Mouse (Mus musculus): Measurements from ENCODE around the gene Zfp664. TPM values are rescaled to one million over a fixed set of nuclear protein-coding genes. Genes with fewer than 3 reads are reported as not detected.

Zfp664 gene
- total and polyA plus RNA-seq, 2 experiments = 5.3 to 12.2 TPM

DNA sequence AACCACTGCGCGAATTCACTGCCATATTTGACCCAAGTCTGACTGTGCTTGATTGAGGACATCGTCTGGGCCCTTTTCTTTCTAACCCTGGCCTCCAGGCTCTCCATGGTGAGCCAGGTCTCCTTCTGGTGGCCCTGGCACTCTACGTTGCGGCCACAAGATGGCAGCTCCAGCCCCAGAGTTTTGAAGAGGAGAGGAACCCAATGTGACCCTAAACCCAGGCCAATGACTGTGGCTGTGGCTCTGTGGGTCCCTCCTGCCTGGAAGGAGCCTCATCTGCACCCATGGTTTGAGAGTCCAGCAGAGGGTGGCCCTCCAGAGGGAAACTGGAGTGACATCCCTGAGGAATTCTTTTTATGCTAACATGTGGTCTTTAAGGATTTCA lies 67.6 kb downstream of the Zfp664 start:
- no peak for DNase-seq (ENCODE audit: extremely low read depth, low read depth, low spot score)

GRCm38 (mm10) chr5:124930603-124931002 lies 68.1 kb downstream of the Zfp664 start:
- TF ChIP-seq POLR2A (IDR thresholded peaks at IDR 0.05; ENCODE audit: extremely low read depth, insufficient read depth, low read length) = no peak
- no peak for TF ChIP-seq CTCF (IDR thresholded peaks at IDR 0.05; ENCODE audit: low read depth, low read length)
- Histone ChIP-seq H3K4me1 (ENCODE audit: control insufficient read depth, insufficient read depth, low read length) (no peaks in the 10 kb centered on the region), H3K27me3 (ENCODE audit: control insufficient read depth, insufficient read depth, low read length) (no peaks in the 10 kb centered on the region), H3K27ac (replicated peaks; ENCODE audit: insufficient read depth, low read depth, low read length) (no peak overlapping the region), H3K36me3 (ENCODE audit: control insufficient read depth, insufficient read depth, low read length) (no peaks in the 10 kb centered on the region), H3K9ac (ENCODE audit: low read depth, low read length) (no peak overlapping the region), H3K4me3 (ENCODE audit: insufficient read depth, low read depth, low read length) (no peak overlapping the region), H3K79me2 (ENCODE audit: control insufficient read depth, insufficient read depth, low read length) (no peaks in the 10 kb centered on the region)
- no peak for DNase-seq (ENCODE audit: extremely low read depth, low read depth, low spot score)
- 71% methylated on average over 9 of the region's 9 CpGs for WGBS

More for the DNA sequence above, 67.6 kb downstream of the Zfp664 start:
- 67% methylated on average over 5 of the region's 5 CpGs for WGBS
- no peak overlapping the region for H3K4me3 ChIP-seq (ENCODE audit: insufficient read depth, low read depth, low read length)
- no peaks in the 10 kb centered on the region for H3K79me2 ChIP-seq (ENCODE audit: control insufficient read depth, insufficient read depth, low read length)
- no peaks in the 10 kb centered on the region for H3K4me1 ChIP-seq (ENCODE audit: control insufficient read depth, insufficient read depth, low read length)
- H3K36me3 ChIP-seq (ENCODE audit: control insufficient read depth, insufficient read depth, low read length) = no peaks in the 10 kb centered on the region
- H3K9ac ChIP-seq (ENCODE audit: low read depth, low read length) = no peak overlapping the region
- no peak overlapping the region for H3K27ac ChIP-seq (replicated peaks; ENCODE audit: insufficient read depth, low read depth, low read length)
- peak; percentile 53 for TF ChIP-seq CTCF (IDR thresholded peaks at IDR 0.05; ENCODE audit: low read depth, low read length)
- TF ChIP-seq POLR2A (IDR thresholded peaks at IDR 0.05; ENCODE audit: extremely low read depth, insufficient read depth, low read length) = no peak
- no peaks in the 10 kb centered on the region for H3K27me3 ChIP-seq (ENCODE audit: control insufficient read depth, insufficient read depth, low read length)

DNA sequence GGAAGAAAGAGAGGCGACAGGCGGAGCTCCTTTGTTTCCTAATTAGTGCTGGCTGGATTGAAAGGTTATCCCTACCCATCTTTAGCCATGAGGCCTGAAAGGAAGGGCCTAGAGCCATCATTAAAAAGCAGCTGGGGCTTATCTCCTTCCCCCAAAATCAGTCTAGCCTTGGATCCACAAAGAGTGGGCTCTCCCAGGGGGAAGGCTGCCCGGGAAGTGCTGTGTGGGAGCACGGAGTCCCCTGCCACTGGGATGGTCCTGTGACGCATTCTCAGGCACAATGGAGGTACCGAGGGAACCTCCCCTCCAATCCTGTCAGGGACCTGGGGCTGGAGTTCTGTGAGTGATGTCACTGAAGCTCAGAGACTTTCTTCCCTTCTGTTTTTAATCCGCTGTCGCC lies 68.6 kb downstream of the Zfp664 start:
- Histone ChIP-seq H3K79me2 (ENCODE audit: control insufficient read depth, insufficient read depth, low read length) (no peaks in the 10 kb centered on the region), H3K27ac (replicated peaks; ENCODE audit: insufficient read depth, low read depth, low read length) (no peak overlapping the region), H3K4me1 (ENCODE audit: control insufficient read depth, insufficient read depth, low read length) (no peaks in the 10 kb centered on the region), H3K4me3 (ENCODE audit: insufficient read depth, low read depth, low read length) (no peak overlapping the region), H3K36me3 (ENCODE audit: control insufficient read depth, insufficient read depth, low read length) (no peaks in the 10 kb centered on the region), H3K9ac (ENCODE audit: low read depth, low read length) (no peak overlapping the region), H3K27me3 (ENCODE audit: control insufficient read depth, insufficient read depth, low read length) (no peaks in the 10 kb centered on the region)
- WGBS = 89% methylated on average over 8 of the region's 8 CpGs
- no peak for DNase-seq (ENCODE audit: extremely low read depth, low read depth, low spot score)
- TF ChIP-seq CTCF (IDR thresholded peaks at IDR 0.05; ENCODE audit: low read depth, low read length) (no peak), POLR2A (IDR thresholded peaks at IDR 0.05; ENCODE audit: extremely low read depth, insufficient read depth, low read length) (no peak)

DNA sequence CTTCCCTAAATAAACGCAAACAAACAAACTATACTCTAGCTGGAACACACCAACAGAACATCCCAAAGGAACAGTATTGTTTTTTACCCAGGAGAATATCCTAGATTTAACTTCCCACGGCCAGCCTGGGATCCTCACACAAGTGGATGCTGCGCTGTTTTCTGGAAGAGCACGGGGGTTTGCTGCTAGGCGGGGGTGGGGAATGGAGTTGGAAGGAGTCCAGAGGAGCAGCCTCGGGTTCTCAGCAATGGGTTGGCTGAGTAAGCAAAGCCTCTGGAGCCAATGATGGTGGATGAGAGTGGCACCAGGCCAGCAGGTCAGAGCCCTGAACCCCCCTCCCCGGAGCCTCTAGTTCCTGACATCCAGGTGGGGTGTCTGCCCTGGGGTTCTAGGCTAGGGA lies 72.1 kb downstream of the Zfp664 start:
- no peak overlapping the region for H3K27ac ChIP-seq (replicated peaks; ENCODE audit: insufficient read depth, low read depth, low read length)
- 70% methylated on average over 7 of the region's 7 CpGs for WGBS
- TF ChIP-seq CTCF (IDR thresholded peaks at IDR 0.05; ENCODE audit: low read depth, low read length) = no peak
- no peak for TF ChIP-seq POLR2A (IDR thresholded peaks at IDR 0.05; ENCODE audit: extremely low read depth, insufficient read depth, low read length)
- no peaks in the 10 kb centered on the region for H3K27me3 ChIP-seq (ENCODE audit: control insufficient read depth, insufficient read depth, low read length)
- no peak for DNase-seq (ENCODE audit: extremely low read depth, low read depth, low spot score)
- H3K4me1 ChIP-seq (ENCODE audit: control insufficient read depth, insufficient read depth, low read length) = no peaks in the 10 kb centered on the region
- H3K9ac ChIP-seq (ENCODE audit: low read depth, low read length) = no peak overlapping the region
- no peaks in the 10 kb centered on the region for H3K36me3 ChIP-seq (ENCODE audit: control insufficient read depth, insufficient read depth, low read length)
- H3K79me2 ChIP-seq (ENCODE audit: control insufficient read depth, insufficient read depth, low read length) = no peaks in the 10 kb centered on the region
- no peak overlapping the region for H3K4me3 ChIP-seq (ENCODE audit: insufficient read depth, low read depth, low read length)

- H3K27ac ChIP-seq (replicated peaks; ENCODE audit: insufficient read depth, low read depth, low read length) = no peak overlapping the region
- no peak overlapping the region for H3K9ac ChIP-seq (ENCODE audit: low read depth, low read length)
- H3K79me2 ChIP-seq (ENCODE audit: control insufficient read depth, insufficient read depth, low read length) = no peaks in the 10 kb centered on the region
- H3K4me1 ChIP-seq (ENCODE audit: control insufficient read depth, insufficient read depth, low read length) = no peaks in the 10 kb centered on the region
- DNase-seq (ENCODE audit: extremely low read depth, low read depth, low spot score) = no peak
- TF ChIP-seq POLR2A (IDR thresholded peaks at IDR 0.05; ENCODE audit: extremely low read depth, insufficient read depth, low read length) (no peak), CTCF (IDR thresholded peaks at IDR 0.05; ENCODE audit: low read depth, low read length) (no peak)
- no peaks in the 10 kb centered on the region for H3K36me3 ChIP-seq (ENCODE audit: control insufficient read depth, insufficient read depth, low read length)
- H3K4me3 ChIP-seq (ENCODE audit: insufficient read depth, low read depth, low read length) = no peak overlapping the region
- 90% methylated on average over 12 of the region's 12 CpGs for WGBS
- H3K27me3 ChIP-seq (ENCODE audit: control insufficient read depth, insufficient read depth, low read length) = no peaks in the 10 kb centered on the region
These were observed 80.8 kb downstream of the Zfp664 start for GRCm38 (mm10) chr5:124943181-124943792.

DNA sequence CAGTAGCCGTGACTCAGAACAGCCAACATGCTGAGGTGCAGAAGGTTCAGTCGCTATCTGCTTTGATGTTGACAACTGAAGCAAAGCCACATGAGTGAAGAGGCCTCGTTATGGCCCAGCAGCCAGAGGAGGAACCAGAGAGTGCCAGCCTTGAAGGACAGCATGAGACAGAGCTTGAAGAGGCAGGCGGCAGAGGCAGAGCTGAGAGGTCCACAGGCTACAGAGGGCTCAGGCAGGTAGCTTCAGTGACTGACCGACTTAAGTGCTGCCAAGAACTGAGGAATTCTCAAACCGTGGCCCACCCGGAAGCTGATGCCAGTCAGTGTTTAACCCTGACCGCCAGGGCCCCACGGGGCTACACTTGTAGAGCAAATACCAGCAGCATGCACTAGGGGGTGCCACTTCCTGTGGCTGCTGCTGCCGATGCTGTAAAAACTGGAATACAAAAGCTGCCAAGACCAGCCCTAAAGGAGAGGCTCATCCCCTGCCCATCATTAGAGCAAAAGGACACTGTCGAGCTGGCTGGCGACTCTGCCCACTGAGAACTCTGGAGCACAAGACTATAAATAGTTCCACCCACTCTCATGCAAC lies 81.4 kb downstream of the Zfp664 start:
- H3K79me2 ChIP-seq (ENCODE audit: control insufficient read depth, insufficient read depth, low read length) = no peaks in the 10 kb centered on the region
- 57% methylated on average over 12 of the region's 12 CpGs for WGBS
- no peaks in the 10 kb centered on the region for H3K27me3 ChIP-seq (ENCODE audit: control insufficient read depth, insufficient read depth, low read length)
- no peaks in the 10 kb centered on the region for H3K4me1 ChIP-seq (ENCODE audit: control insufficient read depth, insufficient read depth, low read length)
- H3K9ac ChIP-seq (ENCODE audit: low read depth, low read length) = no peak overlapping the region
- no peaks in the 10 kb centered on the region for H3K36me3 ChIP-seq (ENCODE audit: control insufficient read depth, insufficient read depth, low read length)
- no peak overlapping the region for H3K27ac ChIP-seq (replicated peaks; ENCODE audit: insufficient read depth, low read depth, low read length)
- no peak overlapping the region for H3K4me3 ChIP-seq (ENCODE audit: insufficient read depth, low read depth, low read length)
- peak; percentile 8 for DNase-seq (ENCODE audit: extremely low read depth, low read depth, low spot score)
- TF ChIP-seq CTCF (IDR thresholded peaks at IDR 0.05; ENCODE audit: low read depth, low read length) (peak; percentile 88), POLR2A (IDR thresholded peaks at IDR 0.05; ENCODE audit: extremely low read depth, insufficient read depth, low read length) (no peak)

All from liver, adult 2 months (tissue).